Mouse (Mus musculus): ENCODE measurements at regions not wholly inside any gene's neighbourhood (a gene's known extent, or its start where the extent isn't known, plus 50 kb on each side); places are given as distances from the start of the nearest gene placed in this dataset.

DNA sequence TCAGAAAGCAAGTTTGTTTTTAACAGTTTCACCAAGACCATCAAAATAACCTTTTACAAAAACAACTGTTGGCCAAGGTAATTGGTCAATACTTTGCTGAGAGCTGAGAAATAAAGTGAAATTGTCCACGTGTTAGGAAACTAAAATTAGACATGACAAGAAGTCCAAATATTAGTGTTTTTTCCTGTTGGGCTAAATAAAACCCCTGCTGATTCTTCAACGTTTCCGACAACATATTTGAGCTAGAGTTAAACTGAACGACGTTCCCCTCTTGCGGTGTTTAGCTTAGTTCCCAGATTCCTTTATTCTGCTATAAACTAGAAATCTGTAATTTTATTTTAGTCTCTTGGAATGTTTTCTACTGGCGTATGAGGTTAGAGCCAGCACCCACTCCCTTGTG lies 183.3 kb downstream of the Plk2 start:
- DNase-seq (ENCODE audit: extremely low spot score, low read depth, low spot score): no peak

DNA sequence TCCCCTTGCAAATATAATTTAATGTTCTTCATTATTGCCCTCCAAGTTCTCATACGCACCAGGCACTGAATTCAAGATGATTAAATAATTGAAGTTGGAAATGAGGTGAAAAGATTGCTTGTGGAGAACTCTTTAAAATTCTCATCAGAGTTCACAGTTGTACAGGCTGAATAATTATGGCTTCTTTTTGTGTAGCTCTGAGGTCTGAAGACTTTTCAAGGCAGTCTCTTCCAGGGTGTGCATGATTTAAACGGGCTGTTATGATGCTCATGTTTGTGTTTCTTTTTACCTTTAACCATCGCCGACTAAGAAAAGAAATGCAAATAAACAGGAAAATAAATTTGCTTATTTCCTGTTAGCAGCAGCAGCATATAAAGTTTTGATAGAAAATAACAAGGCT lies 185.3 kb downstream of the Plk2 start:
- DNase-seq (ENCODE audit: extremely low spot score, low read depth, low spot score): no peak

DNA sequence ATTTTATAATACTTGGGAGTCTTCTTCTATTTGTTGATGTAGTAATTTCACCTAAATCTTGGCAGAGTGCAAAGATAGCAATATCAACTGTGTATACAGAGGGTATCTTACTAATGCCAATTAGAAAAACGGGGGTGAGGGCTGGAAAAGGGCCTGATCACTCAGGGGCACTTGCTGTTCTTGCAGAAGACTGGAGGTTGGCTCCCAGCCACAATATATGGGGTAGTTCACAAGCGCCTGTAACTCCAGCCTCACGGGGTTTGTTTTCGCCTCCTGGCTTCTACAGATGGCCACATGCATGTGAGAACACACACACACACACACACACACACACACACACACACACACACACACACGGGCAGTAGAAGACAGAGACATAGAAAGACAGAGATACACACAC lies 185.7 kb downstream of the Plk2 start:
- DNase-seq (ENCODE audit: extremely low spot score, low read depth, low spot score): no peak

DNA sequence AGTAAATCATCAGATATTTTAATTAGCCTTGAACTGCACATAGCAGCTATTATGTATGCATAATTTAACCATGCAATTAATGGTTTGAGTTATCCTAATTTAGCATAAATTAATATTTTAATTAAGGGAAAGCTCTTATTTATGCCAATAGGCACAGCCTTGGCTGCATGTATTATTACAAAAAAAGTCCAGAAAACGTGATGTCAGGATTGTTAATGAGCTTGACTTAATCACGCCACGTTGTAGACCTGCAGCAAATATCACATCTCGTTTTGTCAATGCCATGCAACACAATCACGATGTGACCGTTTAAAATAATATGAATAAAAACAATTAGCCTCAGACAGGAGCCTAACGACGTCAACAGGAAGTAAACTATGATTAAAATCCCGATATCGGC lies 189.9 kb downstream of the Plk2 start:
- no peak for DNase-seq (ENCODE audit: extremely low spot score, low read depth, low spot score)

DNA sequence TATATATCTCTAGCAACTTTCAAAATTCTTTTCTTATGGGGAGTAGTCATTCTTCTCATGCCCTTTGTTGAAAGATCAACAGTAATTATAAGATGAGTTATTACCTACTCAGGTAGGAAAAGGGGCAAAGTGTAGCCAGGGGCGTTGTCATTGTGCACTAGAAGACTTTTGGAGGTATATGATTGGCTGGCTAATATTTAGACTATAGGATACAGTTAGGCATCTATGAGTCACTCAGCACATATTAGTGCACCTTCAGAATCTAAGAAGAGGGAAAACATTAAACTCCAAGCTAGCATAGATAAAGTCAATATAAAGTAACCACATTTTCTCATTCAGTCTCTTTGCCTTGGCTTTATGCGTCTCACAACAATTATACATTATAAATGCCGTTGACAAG lies 199.8 kb downstream of the Plk2 start:
- no peak for DNase-seq (ENCODE audit: extremely low spot score, low read depth, low spot score)

DNA sequence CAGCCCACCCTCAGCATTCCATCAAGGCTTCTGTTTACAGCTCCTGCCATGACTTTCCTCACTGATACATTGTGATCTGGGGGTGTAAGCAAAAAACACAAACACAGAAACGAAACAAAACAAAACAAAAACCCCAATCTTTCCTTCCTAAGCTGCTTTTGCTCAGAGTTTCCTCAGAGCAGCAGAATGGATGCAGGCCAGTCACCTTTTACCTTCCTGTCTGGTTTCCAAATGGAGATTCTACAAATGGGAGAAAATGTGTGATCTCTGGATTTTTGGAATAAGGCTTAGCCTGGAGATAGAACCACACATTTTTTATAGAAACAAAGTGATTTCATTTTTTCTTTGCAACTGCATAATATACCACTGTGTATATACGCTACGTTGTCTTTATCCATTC lies 204.8 kb downstream of the Plk2 start:
- DNase-seq (ENCODE audit: extremely low spot score, low read depth, low spot score): no peak

DNA sequence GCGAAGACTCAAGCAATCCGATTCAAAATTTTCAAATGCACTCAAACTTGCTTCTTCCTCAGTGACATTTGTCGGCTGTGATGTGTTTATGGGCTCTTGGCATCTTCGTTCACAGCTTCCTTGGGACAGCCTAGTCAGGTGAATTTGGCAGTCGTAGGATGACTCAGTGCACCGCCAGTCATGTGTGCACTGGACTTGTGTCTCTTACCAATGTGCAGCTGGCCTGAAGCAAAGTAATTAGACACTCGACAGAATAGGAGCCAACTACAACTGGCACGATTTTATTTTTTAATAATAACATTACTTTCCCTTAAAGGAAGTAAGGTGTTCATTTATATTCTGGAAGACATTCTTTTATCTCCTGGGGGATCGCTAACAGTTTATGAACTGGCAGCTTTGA lies 205.5 kb downstream of the Plk2 start:
- no peak for DNase-seq (ENCODE audit: extremely low spot score, low read depth, low spot score)

DNA sequence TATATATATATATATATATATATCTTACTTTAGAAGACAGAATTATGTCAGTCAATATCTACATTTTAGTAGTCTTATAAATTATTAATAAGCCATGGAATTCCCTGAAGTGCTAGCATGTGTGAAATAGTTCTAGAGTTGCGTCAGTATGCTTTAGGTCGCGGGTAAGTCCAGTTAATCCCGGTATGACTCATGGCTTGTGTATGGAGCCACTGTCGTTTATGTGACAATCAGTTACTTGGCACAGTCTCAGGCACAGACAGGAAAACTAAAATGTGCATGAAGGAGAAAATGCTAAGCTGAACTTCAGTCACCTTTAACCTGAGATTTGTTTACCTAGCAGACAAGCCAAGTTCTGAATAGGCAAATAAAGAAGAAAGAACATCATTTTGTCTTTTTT lies 206.5 kb downstream of the Plk2 start:
- no peak for DNase-seq (ENCODE audit: extremely low spot score, low read depth, low spot score)

DNA sequence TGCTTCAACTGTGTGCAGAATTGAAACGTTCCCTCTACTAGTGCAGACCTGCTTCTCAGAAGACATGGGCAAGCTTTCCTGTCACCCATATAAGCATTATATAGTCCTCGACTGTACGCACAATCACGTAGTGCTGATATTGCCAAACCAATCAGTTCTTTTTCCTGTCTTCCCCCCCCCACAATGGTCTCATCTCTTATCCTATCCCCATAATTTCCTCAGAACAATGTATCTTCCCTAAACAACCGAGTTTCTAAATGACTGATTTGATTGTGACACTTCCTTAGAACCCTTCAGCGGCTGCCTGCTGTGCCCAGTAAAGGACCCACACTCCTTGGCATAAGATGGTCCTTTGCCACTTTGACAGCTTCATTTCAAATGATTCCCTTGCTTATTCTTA lies 207.0 kb downstream of the Plk2 start:
- DNase-seq (ENCODE audit: extremely low spot score, low read depth, low spot score): no peak

DNA sequence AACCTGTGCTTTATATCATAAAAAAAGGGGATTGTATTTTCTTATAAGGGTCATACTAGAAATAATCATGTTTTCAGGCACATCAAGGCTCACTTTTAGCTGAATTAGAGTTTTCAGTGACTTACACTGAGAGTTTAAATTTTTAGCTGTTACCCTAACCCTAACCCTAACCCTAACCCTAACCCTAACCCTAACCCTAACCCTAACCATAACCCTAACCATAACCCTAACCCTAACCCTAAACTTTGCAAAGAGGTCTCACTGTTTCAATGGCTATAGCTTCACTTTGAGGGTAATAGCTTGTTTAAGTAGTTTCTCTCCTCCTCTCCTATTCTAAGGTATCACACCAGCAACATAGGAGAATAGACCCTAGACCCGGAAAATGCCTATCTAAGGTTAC lies 208.0 kb downstream of the Plk2 start:
- no peak for DNase-seq (ENCODE audit: extremely low spot score, low read depth, low spot score)

DNA sequence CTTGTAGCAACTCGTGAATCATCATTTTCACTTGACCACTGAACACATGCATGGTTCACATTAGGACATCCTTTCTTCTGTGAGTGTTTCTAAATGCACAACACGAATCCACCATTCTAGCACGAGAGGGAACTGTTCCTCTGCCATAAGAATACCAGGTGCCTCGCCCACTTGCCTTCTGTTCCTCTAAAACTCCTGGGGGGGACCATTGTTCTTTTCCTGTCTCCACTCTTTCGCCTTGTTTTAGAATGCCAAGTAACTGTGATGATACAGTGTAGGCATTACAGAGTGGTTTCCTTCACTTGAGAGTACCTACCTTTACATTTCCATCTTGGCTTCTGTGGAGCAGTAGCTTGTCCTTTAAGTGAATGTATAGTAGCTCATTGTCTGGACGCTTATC lies 224.2 kb downstream of the Plk2 start:
- no peak for DNase-seq (ENCODE audit: extremely low spot score, low read depth, low spot score)

DNA sequence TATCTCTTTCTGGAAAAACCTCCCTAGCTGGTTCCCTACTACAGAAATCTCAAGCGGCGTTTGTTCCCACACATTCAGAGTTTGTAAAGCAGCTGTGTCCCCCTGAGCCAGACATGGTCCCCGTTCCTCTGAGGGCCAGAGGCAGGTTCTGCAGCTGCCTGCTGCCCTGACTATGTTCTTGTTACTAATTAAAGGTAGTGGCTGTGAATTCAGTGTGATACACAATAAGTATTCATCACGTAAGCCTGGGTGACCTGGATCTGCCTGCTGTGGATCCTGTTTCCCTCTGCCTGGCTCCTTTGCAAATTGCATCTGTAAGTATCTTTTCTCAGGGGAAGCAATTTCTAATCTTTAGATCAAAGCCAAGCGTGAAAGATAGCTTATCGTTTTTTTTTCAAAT lies 232.3 kb downstream of the Plk2 start:
- DNase-seq (ENCODE audit: extremely low spot score, low read depth, low spot score): no peak

DNA sequence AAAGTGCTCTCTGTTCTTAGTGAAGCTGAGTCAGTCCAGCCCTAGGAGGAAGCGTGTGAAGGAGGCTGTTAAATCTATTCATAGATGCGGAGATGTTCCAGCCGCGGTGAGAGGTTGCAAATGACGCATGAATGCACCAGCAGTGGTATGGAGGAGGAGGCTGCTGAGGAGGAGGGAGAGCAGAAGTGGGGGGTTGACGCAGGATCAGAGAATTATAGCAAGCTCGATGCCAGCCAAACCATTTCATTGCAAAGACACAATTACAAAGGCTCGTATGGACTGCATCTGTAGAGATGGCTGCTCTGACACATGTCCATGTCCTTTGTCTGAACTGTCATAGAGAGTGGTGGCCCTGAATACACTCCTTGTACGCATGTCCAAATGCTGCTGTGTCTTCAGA lies 232.9 kb downstream of the Plk2 start:
- DNase-seq (ENCODE audit: extremely low spot score, low read depth, low spot score): no peak

DNA sequence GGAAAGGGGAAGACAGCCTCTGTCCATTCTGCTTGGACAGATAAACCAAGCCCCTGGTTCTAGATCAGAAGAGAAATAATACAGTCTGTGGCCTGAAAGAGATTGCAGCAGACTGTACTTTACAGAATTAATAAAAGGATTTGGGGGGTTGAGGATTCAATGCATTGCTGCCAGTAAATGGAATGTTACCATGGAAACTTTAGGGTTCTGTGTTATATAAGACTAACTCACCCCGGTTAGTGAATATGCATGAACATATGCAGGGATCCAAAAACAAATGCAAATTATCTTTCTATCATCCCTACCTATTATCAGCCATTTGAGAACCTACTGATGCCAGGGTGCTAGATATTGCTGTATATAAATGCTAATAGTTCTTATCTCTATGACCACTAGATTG lies 233.4 kb downstream of the Plk2 start:
- DNase-seq (ENCODE audit: extremely low spot score, low read depth, low spot score): no peak

DNA sequence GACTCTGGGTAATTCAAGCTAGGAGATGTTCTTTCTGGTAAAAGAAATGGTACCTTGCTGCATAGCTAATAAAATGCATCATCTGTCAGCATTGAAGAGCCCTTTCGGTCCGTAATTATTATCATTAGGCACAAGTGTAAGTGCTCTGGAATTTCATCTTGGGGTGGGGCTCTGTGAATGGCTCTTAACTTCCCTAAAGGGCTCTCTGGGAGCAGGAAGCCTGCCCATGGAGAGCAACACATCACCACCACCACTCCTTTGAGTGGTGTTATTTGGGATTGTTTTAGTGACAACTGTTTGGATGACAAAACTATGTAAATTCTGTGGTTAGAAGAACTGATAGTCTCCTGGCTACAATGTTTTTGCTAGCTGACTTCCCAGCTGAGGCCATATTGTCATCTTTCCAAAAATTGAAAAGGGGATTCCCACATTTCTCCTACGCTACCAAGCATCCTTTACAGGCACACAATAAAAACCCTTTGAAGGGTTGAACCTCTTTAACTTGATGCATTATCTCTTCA lies 238.5 kb downstream of the Plk2 start:
- no peak for DNase-seq (ENCODE audit: extremely low spot score, low read depth, low spot score)

DNA sequence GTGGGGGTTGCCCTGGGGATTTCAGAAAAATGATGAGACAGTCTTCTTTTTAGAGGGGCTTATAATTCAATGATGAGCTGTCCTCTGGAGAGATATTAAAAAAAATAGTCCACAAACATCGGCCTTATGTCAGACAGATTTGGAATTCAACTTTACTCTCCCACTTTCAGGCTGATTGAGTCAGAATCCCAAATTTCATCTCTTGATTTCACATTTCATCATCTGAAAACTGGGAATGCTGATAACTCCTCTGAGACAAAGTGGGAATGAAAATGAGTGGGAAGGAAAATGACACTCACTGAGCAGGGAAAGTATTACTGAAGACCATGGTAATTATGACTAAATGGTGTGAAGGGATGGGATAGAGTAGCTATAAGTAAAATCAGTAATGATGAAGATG lies 239.1 kb downstream of the Plk2 start:
- DNase-seq (ENCODE audit: extremely low spot score, low read depth, low spot score): no peak

DNA sequence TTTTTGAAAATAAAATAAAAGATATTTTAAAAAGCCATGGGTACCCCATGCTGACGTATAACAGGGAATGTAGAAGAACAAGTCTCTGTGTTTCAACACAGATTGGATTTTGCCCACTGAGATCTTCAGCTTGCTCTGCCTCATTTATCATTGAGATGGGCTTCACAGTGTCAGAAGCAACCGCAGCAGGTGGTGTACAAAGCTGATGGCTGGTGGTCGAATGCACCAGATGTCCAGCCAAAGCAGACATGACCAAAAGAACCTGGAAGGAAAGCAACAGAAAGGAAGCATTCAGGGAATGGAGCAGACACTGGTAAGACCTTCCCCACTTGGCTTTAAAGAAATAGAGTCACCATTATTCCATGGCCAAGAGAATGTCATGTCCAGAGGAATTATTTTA lies 247.9 kb downstream of the Plk2 start:
- no peak for DNase-seq (ENCODE audit: extremely low spot score, low read depth, low spot score)

DNA sequence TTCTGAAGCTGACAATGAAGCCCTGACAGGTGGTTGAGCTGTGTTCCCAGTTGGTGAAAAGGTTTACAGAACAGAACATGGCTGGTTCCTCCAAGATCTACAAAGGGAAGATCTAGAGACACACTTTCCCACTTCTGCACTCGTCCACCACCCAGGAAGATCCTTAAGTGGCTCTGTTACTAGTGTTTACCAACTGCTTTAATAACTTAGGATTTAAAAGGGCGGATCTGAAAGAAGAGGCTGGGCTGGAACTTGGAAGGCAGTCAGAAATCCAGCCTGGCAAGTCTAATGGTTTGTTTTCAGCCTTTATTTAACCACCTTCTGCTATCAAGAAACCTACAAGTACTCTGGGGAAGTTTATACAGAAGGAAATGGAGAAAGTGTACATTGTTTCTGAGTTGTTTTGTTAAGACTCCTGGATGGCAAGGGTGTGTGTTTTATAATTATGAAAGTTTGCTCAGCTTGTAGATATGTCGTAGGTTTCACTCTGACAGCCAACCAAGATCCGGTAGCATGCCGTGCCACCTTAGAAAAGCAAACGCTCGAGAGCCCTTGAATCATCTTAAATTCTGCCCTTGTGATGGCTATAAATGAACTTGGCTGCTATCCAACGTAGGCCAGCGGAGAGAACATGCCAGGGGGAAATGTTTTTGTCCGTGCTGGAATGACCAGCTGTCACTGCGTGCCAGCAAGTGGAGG lies 248.5 kb downstream of the Plk2 start:
- no peak for DNase-seq (ENCODE audit: extremely low spot score, low read depth, low spot score)

DNA sequence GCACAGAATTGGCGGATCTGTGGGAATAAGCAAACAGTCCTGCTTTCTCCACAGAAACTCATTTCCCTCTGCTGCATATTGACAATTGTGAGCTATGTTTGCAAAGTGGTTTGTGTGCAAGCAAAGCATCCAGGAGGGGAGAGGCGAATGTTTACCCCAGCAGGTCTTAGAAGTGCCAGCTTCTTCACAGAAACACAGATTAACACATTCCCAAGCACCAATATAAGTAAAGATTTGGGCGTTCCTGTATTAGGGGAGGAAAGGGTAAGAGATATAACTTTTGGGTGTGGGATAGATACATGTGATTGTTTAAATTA lies 249.0 kb downstream of the Plk2 start:
- DNase-seq (ENCODE audit: extremely low spot score, low read depth, low spot score): no peak

DNA sequence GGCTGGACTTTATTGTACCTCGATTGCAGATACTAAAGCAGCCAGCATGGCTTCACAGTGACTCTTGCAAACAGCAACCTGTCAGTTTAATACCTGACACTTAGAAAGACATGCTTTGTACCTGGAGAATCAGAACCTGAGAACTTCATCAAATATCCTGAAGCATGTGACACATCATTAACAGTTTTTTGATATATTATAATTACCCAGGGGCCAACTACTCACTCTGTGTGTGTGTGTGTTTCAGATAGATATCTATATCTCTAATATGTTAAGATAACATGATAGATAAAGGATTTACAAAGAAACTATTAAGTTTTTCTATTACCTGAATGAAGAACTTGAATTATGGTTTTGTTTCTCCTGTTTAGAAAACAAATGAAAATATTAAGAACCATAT lies 254.5 kb downstream of the Plk2 start:
- no peak for DNase-seq (ENCODE audit: extremely low spot score, low read depth, low spot score)

DNA sequence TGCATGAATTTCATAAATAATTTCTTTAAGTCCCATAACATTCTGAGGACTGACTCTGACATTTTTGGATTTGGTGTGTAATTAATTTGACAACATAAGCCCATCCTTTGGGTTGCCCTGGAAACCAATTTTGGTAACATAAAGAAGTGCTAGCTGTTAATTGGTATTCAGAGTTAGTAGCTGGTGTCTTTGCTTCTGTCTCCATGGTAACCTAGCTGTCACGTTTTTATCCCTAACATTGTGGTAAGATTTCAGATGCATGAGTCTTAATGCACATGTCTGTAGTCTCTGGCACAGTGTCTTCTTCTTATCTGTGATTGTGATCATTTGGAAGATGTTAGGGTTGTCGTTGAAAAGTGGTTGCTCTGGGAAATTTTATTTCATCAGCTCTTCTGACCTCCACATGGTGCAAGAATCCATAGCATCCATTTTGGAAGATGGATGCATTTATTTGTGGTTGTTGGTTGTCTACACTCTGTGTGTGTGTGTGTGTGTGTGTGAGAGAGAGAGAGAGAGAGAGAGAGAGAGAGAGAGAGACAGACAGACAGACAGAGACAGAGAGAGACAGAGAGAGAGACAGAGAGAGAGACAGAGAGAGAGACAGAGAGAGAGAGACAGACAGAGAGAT lies 255.1 kb downstream of the Plk2 start:
- DNase-seq (ENCODE audit: extremely low spot score, low read depth, low spot score): no peak

DNA sequence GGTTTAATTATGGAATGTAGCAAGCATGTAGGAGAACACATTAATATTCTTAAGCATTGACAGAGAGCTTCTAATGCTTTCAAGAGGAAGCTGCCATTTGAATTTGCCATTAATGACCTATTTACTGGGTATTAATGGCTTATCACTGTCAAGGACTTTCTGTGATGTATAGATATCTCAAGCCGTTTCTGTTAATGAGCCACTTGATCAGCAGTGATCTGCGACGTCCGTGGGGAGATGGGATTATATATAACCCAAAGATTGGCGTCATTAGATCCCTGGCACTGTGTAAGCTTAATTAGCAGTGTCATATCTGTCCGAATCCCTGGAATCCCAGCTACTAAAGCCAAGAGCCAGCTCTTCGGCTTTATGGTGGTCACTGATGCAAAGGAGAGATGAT lies 257.4 kb downstream of the Plk2 start:
- DNase-seq (ENCODE audit: extremely low spot score, low read depth, low spot score): no peak

Data from hindlimb bud, embryonic 11.5 days (tissue).